Comparison of ENCODE assay signal across 12 mouse cellular contexts in genomic region chr3:69701905-69702304, GRCm38 (mm10). TPM values are rescaled to one million over a fixed set of nuclear protein-coding genes. Genes with fewer than 3 reads are reported as not detected.
DNase-seq lines count a peak whose midpoint lies in the region; ATAC-seq and TF ChIP-seq lines count a peak whose summit lies in the region.
"Had no signal": no experiment of that assay in that cellular context is flagged by ENCODE, and none has a peak within 500 bp of the region (broad histone marks: within the 10 kb centered on the region; RNA-seq: fewer than 3 reads in every experiment).

No protein-coding gene starts in this region.

- no peaks in the 10 kb centered on the region for H3K9me3 ChIP-seq in kidney, embryonic 16.5 days (ENCODE audit: low read length)
- H3K9me3 ChIP-seq: limb, embryonic 15.5 days had no signal

- no peak for TF ChIP-seq POLR2A in kidney, adult 2 months (IDR thresholded peaks at IDR 0.05; ENCODE audit: low read depth, low read length)

- peak; percentile 40 for DNase-seq in kidney, adult 2 months
- DNase-seq in 3T3-L1 (ENCODE audit: low read depth, low spot score) (peak; percentile 73), A20 (ENCODE audit: low read depth, low spot score) (peak; percentile 27)
- peak; percentile 14 for DNase-seq in embryo, embryonic 11.5 days (ENCODE audit: low read depth, low spot score)
- DNase-seq in urinary bladder, postnatal 10 days (ENCODE audit: low spot score), result no peak
- DNase-seq in natural killer cell, adult 2 months (ENCODE audit: low spot score in 2 of 2), result no peak
- DNase-seq: cerebellum, postnatal 25 days; thymus, postnatal 36 days had no signal

- 39% methylated on average over 1 of the region's 1 CpGs for WGBS in kidney, adult 2 months
- WGBS in kidney, embryonic 16.5 days, result 49% methylated on average over 1 of the region's 1 CpGs

- H3K4me2 ChIP-seq in kidney, embryonic 16.5 days (replicated peaks; ENCODE audit: low read depth, low read length), result no peak overlapping the region
- H3K4me2 ChIP-seq: limb, embryonic 15.5 days had no signal

- no peak for TF ChIP-seq CTCF in kidney, adult 2 months (conservative IDR thresholded peaks at IDR 0.05; ENCODE audit: insufficient read depth, insufficient read length, low read depth, low read length)

- H3K36me3 ChIP-seq in kidney, adult 2 months (ENCODE audit: control insufficient read depth, insufficient read depth, low read length), result no peaks in the 10 kb centered on the region
- no peaks in the 10 kb centered on the region for H3K36me3 ChIP-seq in kidney, embryonic 16.5 days (ENCODE audit: insufficient read depth, low read length)
- H3K36me3 ChIP-seq: limb, embryonic 15.5 days had no signal

- H3K27ac ChIP-seq in kidney, adult 2 months (ENCODE audit: insufficient read depth, low read depth, low read length), result no peak overlapping the region
- no peak overlapping the region for H3K27ac ChIP-seq in kidney, embryonic 16.5 days (ENCODE audit: low read length)
- H3K27ac ChIP-seq: limb, embryonic 15.5 days had no signal

- no peaks in the 10 kb centered on the region for H3K27me3 ChIP-seq in kidney, adult 2 months (replicated peaks; ENCODE audit: control insufficient read depth, insufficient read depth, low read length)
- no peaks in the 10 kb centered on the region for H3K27me3 ChIP-seq in kidney, embryonic 16.5 days (ENCODE audit: insufficient read depth, low read length)
- H3K27me3 ChIP-seq: limb, embryonic 15.5 days had no signal

- no peak for ATAC-seq in kidney, embryonic 16.5 days (ENCODE audit: low FRiP score, low TSS enrichment)
- ATAC-seq: forebrain, embryonic 16.5 days had no signal

- H3K4me1 ChIP-seq in kidney, adult 2 months (ENCODE audit: control insufficient read depth, insufficient read depth, low read length), result no peaks in the 10 kb centered on the region
- no peaks in the 10 kb centered on the region for H3K4me1 ChIP-seq in kidney, embryonic 16.5 days (ENCODE audit: insufficient read depth, low read length)
- H3K4me1 ChIP-seq: limb, embryonic 15.5 days had no signal

- no peak overlapping the region for H3K4me3 ChIP-seq in kidney, adult 2 months (ENCODE audit: insufficient read depth, low read depth, low read length)
- no peak overlapping the region for H3K4me3 ChIP-seq in kidney, embryonic 16.5 days (ENCODE audit: low read length)
- H3K4me3 ChIP-seq: limb, embryonic 15.5 days; myocyte had no signal

- no peak overlapping the region for H3K9ac ChIP-seq in kidney, embryonic 16.5 days (replicated peaks; ENCODE audit: low read length)
- H3K9ac ChIP-seq: limb, embryonic 15.5 days had no signal

RNA-seq across cellular contexts. Expression of gene Nmd3, which starts 19.9 kb away (rescaled TPM):
- 32.0 and 33.2 TPM in 2 replicates for polyA plus RNA-seq in kidney, adult 2 months (2012; rRNA removed)
- 152 and 153 TPM in 2 replicates for polyA plus RNA-seq in kidney, embryonic 16.5 days (2015; fragmentation: Nextera tagmentation; extraction: Ambion mirVana)

Comparison
In these comparisons a context has a peak if more than half of its experiments do, and no peak if none do; other contexts are left out.
1. DNase-seq: peak in kidney, adult 2 months (single experiment), 3T3-L1 (single experiment), A20 (single experiment) and embryo, embryonic 11.5 days (single experiment); none in urinary bladder, postnatal 10 days (single experiment) and natural killer cell, adult 2 months (0 of 2).